Mouse (Mus musculus): ENCODE measurements around the gene Ext2. TPM values are rescaled to one million over a fixed set of nuclear protein-coding genes. Genes with fewer than 3 reads are reported as not detected.

The Ext2 gene
- polyA plus RNA-seq, 1 experiment from 2014 or later = 84.7 TPM

DNA sequence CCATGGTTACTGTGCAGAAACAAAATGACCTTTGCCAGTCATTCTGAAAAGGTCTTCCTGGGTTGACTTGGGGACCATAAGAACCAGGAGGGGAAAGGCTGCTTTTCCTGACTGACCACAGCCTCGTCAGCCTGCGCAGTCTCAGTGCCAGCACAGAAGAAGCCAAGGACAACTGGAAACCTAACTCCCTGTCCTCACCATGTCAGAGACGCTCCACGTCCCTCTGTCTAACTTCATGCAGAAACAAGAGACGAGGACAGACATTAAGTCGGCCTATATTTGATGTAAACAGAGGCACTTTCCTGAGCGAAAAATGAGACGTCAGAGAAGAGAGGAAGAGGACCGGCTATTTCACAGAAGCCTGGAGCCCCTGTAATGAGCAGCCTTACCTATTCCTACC, 76.6 kb downstream of the Ext2 start:
- no peak for ATAC-seq (ENCODE audit: low FRiP score)
- Histone ChIP-seq H3K27ac (no peak overlapping the region), H3K9me3 (replicated peaks) (no peaks in the 10 kb centered on the region), H3K36me3 (no peaks in the 10 kb centered on the region), H3K27me3 (no peaks in the 10 kb centered on the region), H3K4me2 (replicated peaks) (no peak overlapping the region), H3K9ac (no peak overlapping the region), H3K4me1 (peaks cover 22% of the 10 kb centered on the region), H3K4me3 (no peak overlapping the region)
- WGBS = 71% methylated on average over 9 of the region's 9 CpGs

DNA sequence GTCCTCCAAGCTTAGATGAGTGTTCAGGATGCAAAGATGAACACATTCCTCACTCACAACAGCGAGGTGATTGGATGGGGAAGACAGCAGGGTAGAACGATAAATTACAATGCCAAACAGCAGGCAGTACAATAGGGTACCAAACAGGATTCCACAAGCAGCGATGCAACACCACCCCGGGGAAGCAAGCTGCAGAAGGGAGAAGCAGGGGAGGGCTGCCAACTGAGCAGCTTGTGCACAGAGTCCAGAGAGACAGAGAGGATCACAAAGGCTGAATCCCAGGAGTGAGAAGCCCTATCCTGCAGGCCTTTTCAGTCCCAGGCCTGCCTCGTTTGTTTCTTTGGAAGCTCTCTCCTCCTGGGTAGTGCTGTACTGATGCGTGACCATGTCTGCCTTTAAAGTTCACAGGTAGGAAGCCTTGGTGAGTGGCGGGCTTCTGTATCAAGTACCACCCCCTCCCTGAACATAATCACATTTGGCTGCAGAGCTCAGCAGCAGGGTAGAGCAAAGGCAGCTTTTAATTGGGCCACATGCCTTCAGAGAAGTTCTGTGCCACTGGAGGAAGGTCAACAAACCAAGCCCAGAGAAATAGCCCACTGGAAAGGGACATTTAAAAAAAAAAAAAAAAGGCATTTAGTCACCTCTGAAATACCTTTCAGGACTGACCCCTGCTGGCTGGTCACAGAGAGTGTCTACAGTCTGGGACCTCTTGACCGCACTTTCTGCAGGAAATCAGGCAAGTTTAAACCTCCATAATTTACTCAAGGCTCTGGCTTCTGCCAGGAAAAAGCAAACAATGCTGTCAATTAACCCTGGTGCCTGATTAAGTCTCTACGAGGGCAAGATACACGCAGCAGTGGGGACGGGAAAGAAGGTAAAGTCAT, 77.8 kb downstream of the Ext2 start:
- ATAC-seq (ENCODE audit: low FRiP score) = peak; percentile 46; the same call in 1 of the 2 replicates
- peaks cover 32% of the 10 kb centered on the region for H3K4me1 ChIP-seq
- H3K9me3 ChIP-seq (replicated peaks) = no peaks in the 10 kb centered on the region
- H3K4me2 ChIP-seq (replicated peaks) = no peak overlapping the region
- H3K36me3 ChIP-seq = no peaks in the 10 kb centered on the region
- H3K9ac ChIP-seq = peak overlapping the region; percentile 1; the same call in 1 of the 2 replicates
- H3K27me3 ChIP-seq = no peaks in the 10 kb centered on the region
- peak overlapping the region; percentile 64 for H3K27ac ChIP-seq
- H3K4me3 ChIP-seq = no peak overlapping the region
- WGBS = 25% methylated on average over 11 of the region's 11 CpGs

DNA sequence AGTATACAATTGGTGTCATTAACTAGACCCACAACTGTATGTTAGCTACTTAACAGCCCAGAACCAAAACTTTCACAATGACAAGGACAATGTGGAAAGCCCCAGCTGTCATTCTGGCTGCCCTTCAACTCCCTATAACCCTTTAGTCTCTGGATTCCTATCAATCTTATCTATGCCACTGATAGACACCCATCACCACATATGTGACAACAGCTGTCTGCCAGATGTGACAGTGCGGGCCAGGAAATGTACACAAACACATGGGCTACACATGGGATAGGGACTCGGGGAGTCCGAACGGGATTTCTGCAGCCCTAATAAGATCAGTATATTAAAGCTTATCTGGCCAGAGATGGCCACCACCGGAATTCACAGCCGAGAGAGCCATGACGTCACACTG, 80.7 kb downstream of the Ext2 start:
- WGBS = 68% methylated on average over 7 of the region's 7 CpGs
- Histone ChIP-seq H3K36me3 (no peaks in the 10 kb centered on the region; the same call in 1 of the 2 replicates), H3K9ac (no peak overlapping the region), H3K4me1 (peaks cover 32% of the 10 kb centered on the region), H3K27me3 (no peaks in the 10 kb centered on the region), H3K4me2 (replicated peaks) (no peak overlapping the region), H3K4me3 (no peak overlapping the region), H3K27ac (no peak overlapping the region), H3K9me3 (replicated peaks) (no peaks in the 10 kb centered on the region)
- ATAC-seq (ENCODE audit: low FRiP score) = no peak

DNA sequence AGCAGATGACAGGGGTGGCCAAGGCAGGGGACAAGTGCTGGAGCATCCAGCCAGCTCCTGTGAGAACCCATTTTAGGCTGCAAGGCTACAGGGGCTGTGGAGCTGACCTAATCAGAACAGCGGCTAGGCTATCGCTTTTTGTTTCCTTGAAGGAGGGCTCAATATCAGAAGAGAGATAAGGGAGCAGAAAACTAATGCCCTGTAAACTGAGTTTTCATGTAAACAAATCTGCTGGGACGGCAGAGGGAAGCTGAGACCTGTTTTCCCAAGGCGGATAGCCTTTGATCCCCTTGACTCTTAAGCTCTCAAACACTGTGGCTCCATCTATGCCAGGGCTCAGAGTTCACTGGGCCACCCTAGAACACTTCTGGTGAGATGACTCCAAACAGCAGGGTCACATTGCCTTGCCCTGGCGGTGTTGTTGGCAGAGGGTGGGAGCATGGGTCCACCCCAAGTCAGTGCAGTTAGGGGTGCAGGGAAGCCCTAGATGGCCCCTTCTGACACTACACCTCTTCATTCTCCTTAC, 83.3 kb downstream of the Ext2 start:
- Histone ChIP-seq H3K27me3 (no peaks in the 10 kb centered on the region), H3K27ac (no peak overlapping the region), H3K4me1 (peaks cover 14% of the 10 kb centered on the region), H3K36me3 (peaks cover 4% of the 10 kb centered on the region), H3K4me2 (replicated peaks) (no peak overlapping the region), H3K9ac (no peak overlapping the region), H3K9me3 (replicated peaks) (no peaks in the 10 kb centered on the region), H3K4me3 (no peak overlapping the region)
- ATAC-seq (ENCODE audit: low FRiP score) = no peak
- WGBS = 68% methylated on average over 5 of the region's 5 CpGs

DNA sequence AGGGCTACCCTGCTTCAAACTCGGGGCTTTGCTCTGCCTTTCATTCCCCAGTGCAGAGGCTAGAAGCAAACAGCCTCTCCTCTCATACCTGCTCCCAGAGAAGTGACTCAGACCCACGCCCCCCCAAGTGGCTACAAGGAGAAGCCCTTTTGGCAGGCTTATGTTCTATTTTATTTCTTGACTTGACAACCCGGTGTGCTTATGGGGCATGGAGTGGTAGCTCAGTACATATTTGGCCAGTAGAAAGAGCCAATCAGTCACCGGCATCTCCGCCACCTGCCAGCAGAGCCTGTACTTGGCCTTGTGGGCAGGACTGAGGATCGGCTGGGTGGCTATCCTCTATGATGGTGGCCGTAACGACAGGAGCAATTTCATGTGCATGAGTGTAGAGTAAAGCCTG, 85.2 kb downstream of the Ext2 start:
- no peaks in the 10 kb centered on the region for H3K27me3 ChIP-seq
- no peak overlapping the region for H3K9ac ChIP-seq
- H3K9me3 ChIP-seq (replicated peaks) = no peaks in the 10 kb centered on the region
- H3K4me3 ChIP-seq = no peak overlapping the region
- H3K36me3 ChIP-seq = peaks cover 4% of the 10 kb centered on the region
- no peak for ATAC-seq (ENCODE audit: low FRiP score)
- H3K4me2 ChIP-seq (replicated peaks) = no peak overlapping the region
- H3K27ac ChIP-seq = no peak overlapping the region
- peaks cover 13% of the 10 kb centered on the region for H3K4me1 ChIP-seq
- WGBS = 89% methylated on average over 8 of the region's 8 CpGs

DNA sequence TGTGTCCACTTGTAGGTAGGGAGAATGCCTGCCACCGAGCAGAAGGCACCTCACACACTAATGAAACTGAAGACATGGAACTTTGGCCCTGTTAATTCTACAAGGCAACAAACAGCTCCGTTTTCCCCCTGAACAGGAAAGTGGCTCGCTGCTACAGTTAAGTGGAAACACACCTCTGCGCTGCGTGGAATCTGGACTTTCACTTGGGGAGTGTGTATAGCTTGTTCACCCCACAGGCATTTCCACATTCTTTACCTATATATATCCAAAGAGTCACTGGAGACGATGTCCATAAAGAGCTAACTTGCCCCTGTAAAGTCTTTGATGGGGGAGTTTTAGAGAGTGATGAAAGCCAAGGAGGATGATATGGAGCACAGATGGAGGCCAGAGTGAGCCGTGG, 89.7 kb downstream of the Ext2 start:
- H3K4me1 ChIP-seq = peaks cover 4% of the 10 kb centered on the region; the same call in 1 of the 2 replicates
- no peak overlapping the region for H3K4me3 ChIP-seq
- H3K27ac ChIP-seq = no peak overlapping the region
- no peaks in the 10 kb centered on the region for H3K27me3 ChIP-seq
- H3K9ac ChIP-seq = no peak overlapping the region
- ATAC-seq (ENCODE audit: low FRiP score) = no peak
- peaks cover 13% of the 10 kb centered on the region for H3K36me3 ChIP-seq
- no peaks in the 10 kb centered on the region for H3K9me3 ChIP-seq (replicated peaks)
- WGBS = 77% methylated on average over 7 of the region's 7 CpGs
- no peak overlapping the region for H3K4me2 ChIP-seq (replicated peaks)

DNA sequence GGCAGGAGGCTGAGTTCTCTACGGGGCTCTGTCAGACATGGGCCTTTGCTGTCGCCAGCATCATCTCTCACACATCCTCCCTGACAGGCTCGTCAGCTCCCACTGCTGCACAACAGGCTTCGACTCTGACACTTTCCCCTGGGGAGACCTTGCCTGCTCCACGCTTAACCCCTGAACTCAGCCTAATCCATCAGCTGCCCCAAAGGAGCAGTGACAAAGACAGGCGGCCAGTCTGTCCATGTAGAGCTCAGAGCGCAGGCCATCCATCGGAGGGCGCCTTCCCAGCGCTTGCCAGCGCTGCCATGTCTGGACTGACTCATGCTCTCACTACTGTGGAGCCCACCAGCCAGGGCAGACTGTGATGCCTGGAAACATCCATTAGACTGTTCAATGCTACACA, 92.8 kb downstream of the Ext2 start:
- peak; percentile 46; the same call in 1 of the 2 replicates for ATAC-seq (ENCODE audit: low FRiP score)
- peaks cover 9% of the 10 kb centered on the region; the same call in 1 of the 2 replicates for H3K36me3 ChIP-seq
- H3K4me2 ChIP-seq (replicated peaks) = no peak overlapping the region
- H3K27ac ChIP-seq = no peak overlapping the region
- WGBS = 47% methylated on average over 11 of the region's 11 CpGs
- peaks cover 4% of the 10 kb centered on the region; the same call in 1 of the 2 replicates for H3K4me1 ChIP-seq
- no peaks in the 10 kb centered on the region for H3K27me3 ChIP-seq
- H3K4me3 ChIP-seq = no peak overlapping the region
- no peak overlapping the region for H3K9ac ChIP-seq
- peaks cover 4% of the 10 kb centered on the region for H3K9me3 ChIP-seq (replicated peaks)

DNA sequence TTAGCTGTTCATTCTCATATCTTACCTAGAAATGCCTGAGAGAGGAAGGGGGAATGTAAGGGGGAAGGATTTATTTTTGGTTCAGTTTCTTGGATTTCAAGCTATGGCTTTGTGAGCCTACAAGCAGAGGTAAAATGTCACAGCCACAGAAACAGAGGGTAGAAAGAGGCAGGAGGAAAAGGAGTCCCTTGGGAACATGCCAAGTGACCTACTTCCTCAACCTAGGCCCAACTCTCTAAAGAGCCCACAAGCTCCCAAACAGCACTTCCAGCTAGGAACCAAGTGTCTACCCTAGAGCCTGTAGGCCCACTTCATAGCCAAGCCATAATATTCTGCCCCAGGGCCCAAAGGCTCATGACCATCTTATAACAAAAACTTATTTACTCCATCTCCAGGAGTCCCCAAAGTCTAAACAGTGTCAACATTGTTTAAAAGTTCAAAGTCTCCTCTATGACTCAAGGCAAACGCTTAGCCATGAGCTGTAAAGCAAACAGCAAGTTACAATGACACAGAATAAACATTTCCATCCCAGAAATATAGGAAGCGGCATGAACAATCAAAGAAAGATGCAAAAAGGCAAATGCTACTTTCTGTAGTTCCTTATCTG, 99.1 kb downstream of the Ext2 start:
- WGBS = 90% methylated on average over 2 of the region's 2 CpGs
- Histone ChIP-seq H3K4me2 (replicated peaks) (no peak overlapping the region), H3K4me3 (no peak overlapping the region), H3K36me3 (no peaks in the 10 kb centered on the region), H3K27me3 (no peaks in the 10 kb centered on the region), H3K9me3 (replicated peaks) (peaks cover 4% of the 10 kb centered on the region), H3K27ac (no peak overlapping the region), H3K9ac (no peak overlapping the region), H3K4me1 (peaks cover 6% of the 10 kb centered on the region; the same call in 1 of the 2 replicates)
- ATAC-seq (ENCODE audit: low FRiP score) = no peak

DNA sequence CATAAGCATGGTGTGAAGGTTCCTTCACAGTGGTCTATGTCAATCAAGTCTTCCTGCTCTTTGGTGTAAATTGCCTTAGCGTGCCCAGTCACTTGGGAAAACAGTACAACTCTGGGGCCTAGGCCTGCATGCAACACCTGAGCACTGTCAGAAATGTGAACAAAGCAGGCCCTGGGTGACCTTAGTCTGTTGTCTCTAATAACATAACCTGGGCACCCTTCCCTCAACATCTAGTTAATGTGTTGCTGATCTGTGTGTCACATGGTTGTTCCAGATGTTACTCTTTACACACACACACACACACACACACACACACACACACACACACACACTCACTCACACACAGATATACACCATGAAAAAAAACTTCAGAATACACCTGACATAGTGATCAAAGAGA, 101.4 kb downstream of the Ext2 start:
- Histone ChIP-seq H3K9me3 (replicated peaks) (peaks cover 4% of the 10 kb centered on the region), H3K4me2 (replicated peaks) (no peak overlapping the region), H3K27ac (no peak overlapping the region), H3K9ac (no peak overlapping the region), H3K4me3 (no peak overlapping the region), H3K27me3 (no peaks in the 10 kb centered on the region), H3K4me1 (peaks cover 6% of the 10 kb centered on the region; the same call in 1 of the 2 replicates), H3K36me3 (peaks cover 4% of the 10 kb centered on the region; the same call in 1 of the 2 replicates)
- ATAC-seq (ENCODE audit: low FRiP score) = no peak
- 68% methylated on average over 1 of the region's 1 CpGs for WGBS

DNA sequence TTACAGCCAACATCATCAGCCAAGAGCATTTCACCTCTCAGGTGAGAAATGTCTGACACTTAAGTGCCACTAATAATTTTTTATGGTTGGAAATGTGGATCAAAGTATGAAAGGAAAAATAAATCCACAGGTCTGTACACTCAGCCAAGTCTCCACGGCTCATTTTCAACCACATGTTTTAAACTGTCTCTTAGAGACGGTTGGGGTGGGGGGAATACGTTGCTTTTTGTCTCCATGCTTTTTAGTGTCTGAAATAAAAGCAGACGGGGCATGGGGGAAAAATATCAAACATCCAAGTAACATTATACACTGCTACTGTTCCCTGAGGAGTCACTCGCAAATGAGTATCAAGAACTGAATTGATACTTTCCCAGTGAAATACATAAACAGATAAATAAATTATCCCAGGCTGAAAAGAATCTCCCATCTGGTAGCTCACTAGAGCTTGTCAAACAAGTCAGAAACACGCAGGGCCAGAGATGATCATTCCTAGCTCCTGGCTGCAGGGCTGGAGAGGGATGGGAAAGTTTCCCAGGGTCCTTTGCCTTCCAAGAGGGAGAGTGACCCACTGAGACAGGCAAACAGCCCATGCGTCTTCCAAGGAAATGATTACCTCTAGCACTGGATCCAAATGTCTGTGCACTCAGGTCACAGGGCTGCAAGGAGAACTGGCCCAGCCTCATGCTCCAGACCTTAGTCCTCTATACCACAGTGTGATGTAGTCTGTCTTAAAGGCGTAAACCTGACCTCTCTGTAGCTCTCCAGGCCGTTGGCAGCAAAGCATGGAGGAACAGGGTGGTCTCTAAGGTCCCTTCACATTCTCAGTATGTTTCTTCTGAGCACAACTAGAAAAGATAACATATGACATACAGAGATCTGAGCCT, 102.3 kb downstream of the Ext2 start:
- no peaks in the 10 kb centered on the region for H3K27me3 ChIP-seq
- H3K9me3 ChIP-seq (replicated peaks) = peaks cover 2% of the 10 kb centered on the region
- H3K4me2 ChIP-seq (replicated peaks) = no peak overlapping the region
- 68% methylated on average over 9 of the region's 9 CpGs for whole genome bisulfite sequencing
- H3K4me1 ChIP-seq = peaks cover 6% of the 10 kb centered on the region; the same call in 1 of the 2 replicates
- no peak overlapping the region for H3K9ac ChIP-seq
- no peak overlapping the region for H3K4me3 ChIP-seq
- no peak for ATAC-seq (ENCODE audit: low FRiP score)
- 0 out of 2 replicates have a peak overlapping the region, but pooled peaks have one; percentile 36 for H3K27ac ChIP-seq
- peaks cover 4% of the 10 kb centered on the region; the same call in 1 of the 2 replicates for H3K36me3 ChIP-seq

DNA sequence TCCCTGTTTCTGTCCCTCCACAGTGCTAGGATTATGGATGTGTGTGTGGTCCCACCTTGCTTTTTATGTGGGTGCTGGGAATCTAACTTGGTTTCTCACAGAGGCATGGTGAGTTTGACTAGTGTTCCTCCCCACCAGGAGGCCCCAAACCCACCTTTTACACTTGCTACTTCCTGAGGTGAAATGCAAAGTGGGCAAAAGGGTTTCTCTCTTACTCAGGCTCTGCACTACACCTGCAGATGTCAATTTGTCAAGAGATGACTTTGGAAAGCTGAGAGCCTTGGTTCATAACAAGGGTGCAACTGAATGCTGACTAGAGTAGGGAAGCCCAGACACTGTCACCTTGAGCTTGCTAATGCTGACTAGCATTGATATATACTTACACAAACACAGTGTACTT, 109.1 kb downstream of the Ext2 start:
- H3K9me3 ChIP-seq (replicated peaks) = no peaks in the 10 kb centered on the region

DNA sequence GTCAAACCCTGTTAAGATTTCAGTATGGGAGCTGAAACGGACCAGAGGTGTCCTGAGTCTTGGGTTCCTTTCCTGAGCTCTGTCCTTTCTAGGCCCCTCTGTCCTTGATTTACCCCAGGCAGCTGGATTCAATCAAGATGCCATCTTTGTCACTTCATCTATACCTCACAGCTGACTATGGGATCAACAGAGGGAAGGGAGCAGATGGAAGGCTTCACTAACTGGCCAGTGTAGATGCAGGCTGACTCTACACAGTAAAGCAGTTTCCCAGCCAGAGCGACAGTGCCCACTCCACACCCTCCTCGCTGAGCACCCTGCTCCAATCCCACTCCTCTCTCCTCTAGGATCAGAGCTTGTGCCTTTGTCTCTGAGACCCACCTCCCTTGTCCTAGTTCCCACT, 110.9 kb downstream of the Ext2 start:
- Histone ChIP-seq H3K9ac (no peak overlapping the region), H3K27ac (no peak overlapping the region), H3K4me1 (no peaks in the 10 kb centered on the region), H3K9me3 (replicated peaks) (no peaks in the 10 kb centered on the region), H3K36me3 (no peaks in the 10 kb centered on the region), H3K27me3 (no peaks in the 10 kb centered on the region), H3K4me3 (no peak overlapping the region), H3K4me2 (replicated peaks) (no peak overlapping the region)
- 83% methylated on average over 3 of the region's 3 CpGs for WGBS
- no peak for ATAC-seq (ENCODE audit: low FRiP score)

More for the DNA sequence above, 109.1 kb downstream of the Ext2 start:
- no peaks in the 10 kb centered on the region for H3K4me1 ChIP-seq
- no peak overlapping the region for H3K27ac ChIP-seq
- H3K4me2 ChIP-seq (replicated peaks) = no peak overlapping the region
- no peaks in the 10 kb centered on the region for H3K27me3 ChIP-seq
- peaks cover 4% of the 10 kb centered on the region; the same call in 1 of the 2 replicates for H3K36me3 ChIP-seq
- H3K4me3 ChIP-seq = no peak overlapping the region
- ATAC-seq (ENCODE audit: low FRiP score) = no peak
- no peak overlapping the region for H3K9ac ChIP-seq

Measured in hindbrain, embryonic 12.5 days (tissue).